Mouse (Mus musculus): ENCODE data around the gene Sval1. TPM values are rescaled to one million over a fixed set of nuclear protein-coding genes. Genes with fewer than 3 reads are reported as not detected.

Gene Sval1
- not detected in 2 replicates for polyA plus RNA-seq (2015; fragmentation: Nextera tagmentation; extraction: Ambion mirVana)

GRCm38 (mm10) chr6:41951330-41951729 is at the start of gene Sval1:
TSS of gene Sval1 (plus strand) at chr6:41951630.
- no peak for TF ChIP-seq CTCF (IDR thresholded peaks at IDR 0.05; ENCODE audit: low read depth)
- Histone ChIP-seq H3K9ac (ENCODE audit: low read depth, low read length) (no peak within 1 kb of the TSS), H3K27me3 (ENCODE audit: insufficient read depth, low read length) (no peaks in the 10 kb centered on the region), H3K4me3 (replicated peaks; ENCODE audit: low read depth, low read length) (no peak within 1 kb of the TSS), H3K4me1 (replicated peaks; ENCODE audit: insufficient read depth, low read length) (no peaks in the 10 kb centered on the region), H3K4me2 (ENCODE audit: low read length) (no peak within 1 kb of the TSS), H3K36me3 (ENCODE audit: insufficient read depth, low read length) (no peaks in the 10 kb centered on the region), H3K9me3 (replicated peaks; ENCODE audit: low read length) (no peaks in the 10 kb centered on the region), H3K27ac (no peak within 1 kb of the TSS)
- 46% methylated on average over 1 of the region's 1 CpGs for WGBS
- DNase-seq (ENCODE audit: low spot score) (no peak), ATAC-seq (replicated peaks; ENCODE audit: low FRiP score, low read depth) (no peak)

- ATAC-seq (replicated peaks; ENCODE audit: low FRiP score, low read depth), result no peak
- no peak overlapping the region for H3K4me2 ChIP-seq (ENCODE audit: low read length)
- H3K4me1 ChIP-seq (replicated peaks; ENCODE audit: insufficient read depth, low read length), result no peaks in the 10 kb centered on the region
- no peak for TF ChIP-seq CTCF (IDR thresholded peaks at IDR 0.05; ENCODE audit: low read depth)
- H3K4me3 ChIP-seq (replicated peaks; ENCODE audit: low read depth, low read length), result no peak overlapping the region
- no peak overlapping the region for H3K27ac ChIP-seq
- H3K36me3 ChIP-seq (ENCODE audit: insufficient read depth, low read length), result no peaks in the 10 kb centered on the region
- no peak overlapping the region for H3K9ac ChIP-seq (ENCODE audit: low read depth, low read length)
- H3K27me3 ChIP-seq (ENCODE audit: insufficient read depth, low read length), result no peaks in the 10 kb centered on the region
- 84% methylated on average over 5 of the region's 5 CpGs for WGBS
- H3K9me3 ChIP-seq (replicated peaks; ENCODE audit: low read length), result no peaks in the 10 kb centered on the region
- no peak for DNase-seq (ENCODE audit: low spot score)
Observed at GRCm38 (mm10) chr6:41911625-41912024, 39.8 kb upstream of the Sval1 start.

GRCm38 (mm10) chr6:41914883-41915282 is 36.5 kb upstream of the Sval1 start:
- Histone ChIP-seq H3K9ac (ENCODE audit: low read depth, low read length) (no peak overlapping the region), H3K36me3 (ENCODE audit: insufficient read depth, low read length) (no peaks in the 10 kb centered on the region), H3K4me2 (ENCODE audit: low read length) (no peak overlapping the region), H3K4me3 (replicated peaks; ENCODE audit: low read depth, low read length) (no peak overlapping the region), H3K4me1 (replicated peaks; ENCODE audit: insufficient read depth, low read length) (no peaks in the 10 kb centered on the region), H3K27me3 (ENCODE audit: insufficient read depth, low read length) (no peaks in the 10 kb centered on the region), H3K27ac (no peak overlapping the region), H3K9me3 (replicated peaks; ENCODE audit: low read length) (no peaks in the 10 kb centered on the region)
- DNase-seq (ENCODE audit: low spot score) (no peak), ATAC-seq (replicated peaks; ENCODE audit: low FRiP score, low read depth) (no peak)
- 66% methylated on average over 2 of the region's 2 CpGs for WGBS
- TF ChIP-seq CTCF (IDR thresholded peaks at IDR 0.05; ENCODE audit: low read depth), result no peak

- Histone ChIP-seq H3K4me3 (replicated peaks; ENCODE audit: low read depth, low read length) (no peak within 1 kb of the TSS), H3K9me3 (replicated peaks; ENCODE audit: low read length) (no peaks in the 10 kb centered on the region), H3K4me2 (ENCODE audit: low read length) (no peak within 1 kb of the TSS), H3K36me3 (ENCODE audit: insufficient read depth, low read length) (no peaks in the 10 kb centered on the region), H3K27ac (no peak within 1 kb of the TSS), H3K27me3 (ENCODE audit: insufficient read depth, low read length) (no peaks in the 10 kb centered on the region), H3K4me1 (replicated peaks; ENCODE audit: insufficient read depth, low read length) (no peaks in the 10 kb centered on the region), H3K9ac (ENCODE audit: low read depth, low read length) (no peak within 1 kb of the TSS)
- DNase-seq (ENCODE audit: low spot score) (no peak), ATAC-seq (replicated peaks; ENCODE audit: low FRiP score, low read depth) (no peak)
- no peak for TF ChIP-seq CTCF (IDR thresholded peaks at IDR 0.05; ENCODE audit: low read depth)
- WGBS, result 83% methylated on average over 1 of the region's 1 CpGs
Observed at GRCm38 (mm10) chr6:41967840-41968239, 16.4 kb downstream of the Sval1 start, which contains the start of gene Sval3. TSS of gene Sval3 (plus strand) at chr6:41968140.

Other genes starting within 250 kb of the Sval1 start
- gene Kel, start 247.3 kb upstream of the Sval1 start, polyA plus RNA-seq (2015; fragmentation: Nextera tagmentation; extraction: Ambion mirVana), result 3.0 and 4.0 TPM in 2 replicates
- gene Olfr459, start 176.5 kb upstream of the Sval1 start, polyA plus RNA-seq (2015; fragmentation: Nextera tagmentation; extraction: Ambion mirVana), result not detected in 2 replicates
- gene Pip, start 104.1 kb upstream of the Sval1 start, polyA plus RNA-seq (2015; fragmentation: Nextera tagmentation; extraction: Ambion mirVana), result not detected in 2 replicates
- gene Sval2, start 98.6 kb upstream of the Sval1 start, polyA plus RNA-seq (2015; fragmentation: Nextera tagmentation; extraction: Ambion mirVana), result not detected in 2 replicates
- not detected in 2 replicates for gene Sval3, start 16.5 kb downstream of the Sval1 start, polyA plus RNA-seq (2015; fragmentation: Nextera tagmentation; extraction: Ambion mirVana)
- gene Sva, start 86.8 kb downstream of the Sval1 start, polyA plus RNA-seq (2015; fragmentation: Nextera tagmentation; extraction: Ambion mirVana), result not detected in 2 replicates
- not detected in 2 replicates for gene Tas2r139, start 189.3 kb downstream of the Sval1 start, polyA plus RNA-seq (2015; fragmentation: Nextera tagmentation; extraction: Ambion mirVana)

Data from kidney, postnatal 0 days (tissue).